Mouse (Mus musculus) small intestine, adult 2 months (tissue): ENCODE measurements around the gene Rtl6.

ENCODE experiments used
- CTCF ChIP-seq: fragments of 200-500 bp; IDR thresholded peaks from 2 replicates; pipeline ENCODE4 v1.5.1; 2012; ENCODE audit warnings: low read depth, mild to moderate bottlenecking, control low read depth, inconsistent platforms, low read length, moderate library complexity, mixed read lengths; ENCODE audit not compliant: insufficient replicate concordance, insufficient read length; ENCODE audit errors: extremely low read depth
- POLR2A ChIP-seq: fragments of 200-500 bp; IDR thresholded peaks from 2 replicates; pipeline ENCODE4 v1.6.1; 2012; ENCODE audit warnings: low read depth, mild to moderate bottlenecking, control low read depth, inconsistent platforms, low read length, moderate library complexity

GRCm38 (mm10) chr15:84546028-84546427, 11.6 kb downstream of the Rtl6 start:
- TF ChIP-seq CTCF: no peak
- TF ChIP-seq POLR2A: no peak
